Mouse (Mus musculus): ENCODE results near the gene Aqp9. TPM values are rescaled to one million over a fixed set of nuclear protein-coding genes. Genes with fewer than 3 reads are reported as not detected.

The Aqp9 gene
- polyA plus RNA-seq, 1 experiment from 2014 or later: 0.57 TPM

Other genes starting within 250 kb of the Aqp9 start
- gene Lipc, start 216.5 kb downstream of the Aqp9 start, polyA plus RNA-seq (2015; fragmentation: Nextera tagmentation; extraction: Ambion mirVana): 0.42 and 0.46 TPM in 2 replicates
- gene Aldh1a2, start 47.1 kb upstream of the Aqp9 start, polyA plus RNA-seq (2015; fragmentation: Nextera tagmentation; extraction: Ambion mirVana): 30.6 and 37.3 TPM in 2 replicates